Mouse (Mus musculus): ENCODE measurements around the gene Srsf3.
A peak's percentile ranks its signal among the peaks of the same experiment; 100 is the strongest.

Gene Srsf3

GRCm38 (mm10) chr17:29046863-29047262, 14.4 kb downstream of the Srsf3 start:
- DNase-seq = no peak

GRCm38 (mm10) chr17:29047697-29048514, 15.5 kb downstream of the Srsf3 start:
- no peak for DNase-seq

- DNase-seq = peak; percentile 74 to 90
Measured at GRCm38 (mm10) chr17:29048748-29049507, 16.5 kb downstream of the Srsf3 start.

GRCm38 (mm10) chr17:29049508-29049889, 17.1 kb downstream of the Srsf3 start:
- DNase-seq = no peak

- DNase-seq = no peak
Measured at GRCm38 (mm10) chr17:29049923-29050322, 17.5 kb downstream of the Srsf3 start.

- peak in 1 of 2 experiments; percentile 22 for DNase-seq
Measured at GRCm38 (mm10) chr17:29050791-29051190, 18.4 kb downstream of the Srsf3 start.

- no peak for DNase-seq
Measured at GRCm38 (mm10) chr17:29053067-29053466, 20.6 kb downstream of the Srsf3 start.

- DNase-seq = peak; percentile 67 to 73
Measured at GRCm38 (mm10) chr17:29053841-29054240, 21.4 kb downstream of the Srsf3 start.

- no peak for DNase-seq
Measured at GRCm38 (mm10) chr17:29054429-29054828, 22.0 kb downstream of the Srsf3 start.

- DNase-seq = no peak
Measured at GRCm38 (mm10) chr17:29055586-29055985, 23.2 kb downstream of the Srsf3 start.

- no peak for DNase-seq
Measured at GRCm38 (mm10) chr17:29056207-29056606, 23.8 kb downstream of the Srsf3 start.

- no peak for DNase-seq
Measured at GRCm38 (mm10) chr17:29056699-29057151, 24.3 kb downstream of the Srsf3 start.

- no peak for DNase-seq
Measured at GRCm38 (mm10) chr17:29057361-29057890, 25.0 kb downstream of the Srsf3 start.

- peak; percentile 49 to 57 for DNase-seq
Measured at GRCm38 (mm10) chr17:29057961-29058360, 25.5 kb downstream of the Srsf3 start.

GRCm38 (mm10) chr17:29058487-29058886, 26.1 kb downstream of the Srsf3 start:
- DNase-seq = no peak

- DNase-seq = no peak
Measured at GRCm38 (mm10) chr17:29059581-29059980, 27.2 kb downstream of the Srsf3 start.

GRCm38 (mm10) chr17:29060946-29061345, 28.5 kb downstream of the Srsf3 start:
- DNase-seq = no peak

- no peak for DNase-seq
Measured at GRCm38 (mm10) chr17:29062119-29063035, 29.9 kb downstream of the Srsf3 start.

- no peak for DNase-seq
Measured at GRCm38 (mm10) chr17:29063121-29063987, 30.9 kb downstream of the Srsf3 start.

- no peak for DNase-seq
Measured at GRCm38 (mm10) chr17:29063988-29064285, 31.5 kb downstream of the Srsf3 start.

GRCm38 (mm10) chr17:29065245-29065940, 33.0 kb downstream of the Srsf3 start:
- no peak for DNase-seq
